Mouse (Mus musculus): ENCODE data around the gene Gstm3.

DNA sequence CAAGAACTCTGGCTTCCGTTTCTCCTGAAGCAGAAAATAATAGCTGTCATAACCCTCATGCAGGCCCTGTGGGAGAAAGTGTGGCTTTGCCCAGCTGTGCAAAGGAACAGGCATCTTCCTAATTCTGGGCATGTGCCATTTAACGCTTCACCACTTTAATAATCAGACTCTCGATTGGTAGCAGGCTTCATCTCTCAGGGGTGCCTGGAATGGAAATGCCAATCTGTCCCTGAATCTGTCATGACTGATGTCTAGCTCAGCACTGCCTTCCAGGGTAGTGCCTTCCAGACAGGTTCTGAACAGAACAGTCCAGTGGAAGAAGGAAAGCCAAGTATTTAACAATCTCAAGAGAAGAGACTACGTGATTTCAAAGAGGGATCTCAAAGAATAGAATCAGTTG, 27.8 kb downstream of the Gstm3 start:
- no peak for TF ChIP-seq NRF1 (IDR thresholded peaks at IDR 0.05; ENCODE audit: insufficient read depth, low read depth, low read length, poor library complexity, severe bottlenecking)
- no peak for TF ChIP-seq TCF12 (IDR thresholded peaks at IDR 0.05; ENCODE audit: low read depth, low read length)
- no peak for TF ChIP-seq POLR2A (IDR thresholded peaks at IDR 0.05; ENCODE audit: control insufficient read depth in 1 of 2, insufficient read depth in 1 of 2, low read depth in 1 of 2, low read length in 2 of 2, poor library complexity in 1 of 2)
- no peak for TF ChIP-seq CTCF (IDR thresholded peaks at IDR 0.05 in 2 of 3, conservative IDR thresholded peaks at IDR 0.05 in 1 of 3; ENCODE audit: control insufficient read depth in 1 of 3, insufficient read depth in 1 of 3, low read depth in 2 of 3, low read length in 3 of 3, poor library complexity in 1 of 3, severe bottlenecking in 1 of 3)
- no peak for TF ChIP-seq TAL1 (IDR thresholded peaks at IDR 0.05; ENCODE audit: low read length)
- no peak for TF ChIP-seq EP300 (IDR thresholded peaks at IDR 0.05; ENCODE audit: low read depth in 1 of 2, low read length in 2 of 2)
- no peak for TF ChIP-seq JUND (IDR thresholded peaks at IDR 0.05; ENCODE audit: low read depth, low read length)
- TF ChIP-seq GABPA (IDR thresholded peaks at IDR 0.05; ENCODE audit: low read depth, low read length), result no peak
